Mouse (Mus musculus) gonadal fat pad, adult 2 months (tissue): ENCODE data around the gene Vmn1r237. TPM values are rescaled to one million over a fixed set of nuclear protein-coding genes. Genes with fewer than 3 reads are reported as not detected.

Experiments
- DNase-seq: peaks from one replicate; pipeline ENCODE4 v3.0.0-alpha.2; 2012; ENCODE audit warnings: low read depth
- polyA plus RNA-seq: library from polyadenylated mRNA; depleted of rRNA; stranded (reverse); fragments of >200 nt; gene quantifications from 2 replicates; pipeline ENCODE4 v1.2.3, GENCODE M21; 2012; rRNA removed

Vmn1r237 gene
- polyA plus RNA-seq, result not detected in 2 replicates

- no peak for DNase-seq
Observed at GRCm38 (mm10) chr17:21311565-21311964, at the start of gene Vmn1r237. Gene Vmn1r237 (plus strand): TSS chr17:21311865.

GRCm38 (mm10) chr17:21272103-21272502 is 39.6 kb upstream of the Vmn1r237 start:
- DNase-seq, result peak; percentile 2

- no peak for DNase-seq
Observed at GRCm38 (mm10) chr17:21282642-21283041, 29.0 kb upstream of the Vmn1r237 start, which contains the start of gene Vmn1r236. Gene Vmn1r236 (plus strand): TSS chr17:21282942.

- DNase-seq, result no peak
Observed at GRCm38 (mm10) chr17:21284395-21284794, 27.3 kb upstream of the Vmn1r237 start.

GRCm38 (mm10) chr17:21289695-21290094 is 22.0 kb upstream of the Vmn1r237 start:
- DNase-seq, result no peak

Other genes with a start within 250 kb of the Vmn1r237 start
- gene Vmn1r234, start 85.8 kb upstream of the Vmn1r237 start, polyA plus RNA-seq, result not detected in 2 replicates
- not detected in 2 replicates for gene Vmn1r235, start 55.5 kb upstream of the Vmn1r237 start, polyA plus RNA-seq
- not detected in 2 replicates for gene Vmn1r236, start 28.9 kb upstream of the Vmn1r237 start, polyA plus RNA-seq
- gene Zfp677, start 71.9 kb downstream of the Vmn1r237 start, polyA plus RNA-seq, result 0.49 and 0.53 TPM in 2 replicates
- gene Zfp54, start 111.4 kb downstream of the Vmn1r237 start, polyA plus RNA-seq, result 1.1 and 1.6 TPM in 2 replicates
- 1.2 and 1.6 TPM in 2 replicates for gene Zfp51, start 138.5 kb downstream of the Vmn1r237 start, polyA plus RNA-seq
- gene Zfp53, start 177.1 kb downstream of the Vmn1r237 start, polyA plus RNA-seq, result 2.0 and 2.5 TPM in 2 replicates
- gene Zfp52, start 223.7 kb downstream of the Vmn1r237 start, polyA plus RNA-seq, result 1.4 TPM in 2 replicates